Mouse (Mus musculus) fat pad, adult 2 months (tissue): ENCODE results near the gene Plekha8.

Experiments
- DNase-seq: peaks from one replicate; pipeline ENCODE4 v3.0.0-alpha.2; 2011; ENCODE audit warnings: low read depth, low spot score; ENCODE audit errors: extremely low read depth

The Plekha8 gene

GRCm38 (mm10) chr6:54641953-54642352, 47.0 kb downstream of the Plekha8 start:
- no peak for DNase-seq

- no peak for DNase-seq
These were observed 48.3 kb downstream of the Plekha8 start for GRCm38 (mm10) chr6:54643181-54643580.

DNA sequence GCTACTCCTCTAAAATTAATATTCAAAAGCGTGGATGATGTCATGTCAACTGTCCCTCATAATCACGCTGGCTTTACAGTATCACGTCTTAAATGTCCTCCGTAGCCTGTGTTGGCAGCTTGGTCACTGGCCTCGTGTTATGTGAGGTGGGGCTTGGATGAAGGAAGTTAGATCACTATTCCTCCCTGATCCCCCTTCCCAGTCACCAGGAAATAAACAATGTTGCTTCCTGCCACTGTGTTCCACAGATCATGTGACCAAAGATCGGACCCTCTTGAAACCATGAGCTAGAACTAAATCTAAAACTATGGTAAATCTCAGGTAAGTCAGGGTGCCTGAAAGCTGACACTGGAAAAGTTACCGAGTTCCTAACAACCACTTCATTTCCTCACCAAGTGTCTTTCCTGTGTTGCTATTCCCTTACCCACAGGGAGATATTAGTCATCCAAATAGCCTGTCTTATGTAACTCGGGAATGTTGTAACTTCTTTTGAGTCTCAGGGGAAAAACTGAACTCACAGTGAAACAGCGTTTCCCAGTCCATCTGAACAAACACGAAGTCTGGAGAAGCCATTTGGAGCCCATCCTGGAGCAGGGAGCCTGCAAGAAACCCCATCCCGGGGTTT, 60.7 kb downstream of the Plekha8 start:
- DNase-seq = peak; percentile 50

DNA sequence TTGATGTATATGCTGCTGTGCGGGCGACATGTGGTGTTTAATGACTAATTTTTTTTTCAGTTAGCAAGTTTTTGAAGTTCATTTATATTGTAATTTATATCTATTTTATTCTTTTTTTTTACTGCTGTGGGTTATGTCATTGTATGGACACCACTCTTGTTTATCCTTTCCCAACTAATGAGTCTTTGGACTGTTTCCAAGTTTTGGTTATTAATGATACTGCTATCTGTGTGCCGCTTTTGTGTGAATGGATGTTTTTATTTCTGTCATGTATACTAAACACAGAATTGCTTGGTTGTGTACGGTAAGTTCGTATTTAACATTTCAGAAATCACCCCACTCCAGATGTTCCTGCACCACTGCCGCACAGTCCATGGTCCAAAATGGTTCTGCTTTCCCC, 63.0 kb downstream of the Plekha8 start:
- no peak for DNase-seq

- no peak for DNase-seq
These were observed 75.0 kb downstream of the Plekha8 start for GRCm38 (mm10) chr6:54669868-54670267.

GRCm38 (mm10) chr6:54672901-54673300, 78.0 kb downstream of the Plekha8 start:
- no peak for DNase-seq

- no peak for DNase-seq
These were observed 84.8 kb downstream of the Plekha8 start for GRCm38 (mm10) chr6:54679686-54680085.

GRCm38 (mm10) chr6:54680891-54681745, 86.2 kb downstream of the Plekha8 start, which contains the start of gene Mturn:
Gene Mturn, plus strand, starts transcription at chr6:54681624.
- no peak for DNase-seq

- DNase-seq = no peak
These were observed 87.0 kb downstream of the Plekha8 start for GRCm38 (mm10) chr6:54681746-54682428.

DNA sequence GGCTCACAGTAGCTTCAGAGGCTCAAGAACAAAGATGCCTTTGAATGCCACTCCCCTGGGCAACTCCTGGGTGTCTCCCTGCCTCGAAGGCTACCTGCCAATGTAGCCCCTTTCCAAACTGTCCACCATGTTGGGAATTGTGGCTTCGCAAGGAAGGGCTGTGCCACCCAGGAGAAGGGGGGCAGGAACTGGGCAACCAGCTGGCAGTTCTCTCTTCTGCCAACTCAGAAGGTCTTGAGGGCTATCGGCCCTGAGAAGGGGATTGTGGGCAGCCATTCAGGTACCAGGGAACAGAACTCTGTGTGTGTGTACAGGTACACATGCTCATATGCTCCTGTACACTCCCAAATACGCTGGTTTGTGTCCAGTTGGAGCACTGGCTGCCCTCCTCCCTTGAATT, 89.2 kb downstream of the Plekha8 start:
- no peak for DNase-seq

GRCm38 (mm10) chr6:54685103-54685502, 90.2 kb downstream of the Plekha8 start:
- DNase-seq = no peak

DNA sequence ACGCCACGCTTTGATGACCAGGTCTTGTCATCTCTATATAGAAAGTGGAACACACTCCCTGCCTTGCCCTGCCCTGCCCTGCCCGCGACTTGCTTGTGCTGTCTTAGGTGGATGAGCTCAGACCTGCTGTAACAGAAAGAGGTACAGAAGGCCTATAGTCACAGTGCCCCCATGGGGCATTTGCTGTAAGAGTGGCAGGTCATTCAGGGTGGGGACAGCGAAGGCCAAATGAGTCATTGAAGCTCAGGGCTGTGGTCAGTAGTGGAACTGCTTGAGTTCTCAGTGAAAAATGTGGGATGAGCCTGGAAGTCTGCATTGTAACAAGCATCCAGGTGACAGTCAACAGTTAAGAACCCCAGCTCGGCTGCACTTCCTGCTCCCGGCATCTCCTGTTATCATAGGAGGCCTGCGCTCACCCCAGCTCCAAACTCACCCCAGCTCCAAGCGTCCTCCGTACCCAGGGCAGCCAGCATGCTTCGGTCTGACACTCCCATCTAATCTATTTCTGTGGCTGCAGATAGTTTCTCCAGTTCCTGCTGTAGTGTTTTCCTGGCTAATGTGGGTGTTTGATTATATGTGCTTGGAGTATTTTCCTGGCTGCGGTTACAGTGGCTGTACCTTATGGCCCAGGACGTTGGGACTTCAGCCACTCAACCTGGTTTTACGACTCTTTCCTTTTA, 90.9 kb downstream of the Plekha8 start:
- DNase-seq = no peak

- DNase-seq = no peak
These were observed 92.2 kb downstream of the Plekha8 start for GRCm38 (mm10) chr6:54686946-54687737.

- DNase-seq = no peak
These were observed 93.8 kb downstream of the Plekha8 start for GRCm38 (mm10) chr6:54688467-54689323.

GRCm38 (mm10) chr6:54689686-54690085, 94.8 kb downstream of the Plekha8 start:
- no peak for DNase-seq

DNA sequence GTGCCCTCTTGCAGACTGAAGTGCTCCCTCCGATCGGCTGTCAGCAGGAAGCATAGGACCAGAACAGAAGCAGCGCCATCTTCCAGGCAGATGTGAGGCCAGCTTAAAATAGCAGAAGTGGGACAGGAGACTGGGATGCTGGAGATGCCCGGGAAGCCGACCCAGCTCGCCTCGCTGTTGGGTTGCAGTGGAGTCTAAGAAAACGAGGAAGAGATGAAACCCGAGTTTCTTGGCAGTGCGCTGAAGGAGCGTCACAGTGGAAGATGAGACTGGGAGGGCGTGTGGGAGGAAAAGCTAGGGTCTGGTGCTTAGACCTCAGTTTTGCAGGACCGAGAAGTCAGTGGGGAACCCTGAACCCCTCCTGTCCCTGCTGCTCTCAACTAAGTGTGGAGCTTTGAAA, 95.9 kb downstream of the Plekha8 start:
- no peak for DNase-seq

DNA sequence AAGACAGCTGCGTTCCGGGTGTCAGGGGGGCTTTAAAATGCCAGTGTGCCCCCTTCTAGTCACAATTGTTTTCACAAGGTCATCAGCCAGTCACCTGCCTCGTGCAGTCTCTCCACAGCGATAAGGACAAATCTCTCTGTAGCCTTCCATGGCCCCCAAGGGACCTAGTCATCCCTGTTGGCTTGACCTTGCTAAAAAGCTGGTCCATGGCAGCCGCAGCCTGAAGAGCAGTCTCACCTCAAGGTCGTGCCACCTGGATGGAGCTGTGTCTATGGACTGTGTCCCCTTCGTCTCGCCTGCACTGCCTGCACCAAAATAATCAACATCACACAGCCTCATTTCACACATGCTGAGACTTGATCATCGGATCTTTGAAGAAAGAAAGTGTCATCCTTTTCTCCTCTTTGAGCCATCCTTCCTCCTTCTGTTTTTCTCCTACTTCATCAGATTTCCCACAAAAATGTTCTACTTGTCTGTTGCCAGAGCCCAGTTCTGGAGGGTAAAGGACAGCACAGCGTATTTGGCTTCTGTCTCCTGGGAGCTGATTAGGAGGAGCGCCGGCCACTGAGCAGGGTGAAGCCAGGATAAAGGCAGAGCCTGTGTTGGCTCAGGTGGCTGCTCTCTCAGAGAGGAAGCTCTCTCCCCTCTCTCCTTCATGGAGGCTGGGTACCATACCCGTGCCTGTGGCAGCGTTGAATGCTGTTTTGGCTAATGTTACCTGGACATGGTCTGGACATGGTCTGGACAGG, 96.6 kb downstream of the Plekha8 start:
- no peak for DNase-seq

GRCm38 (mm10) chr6:54692201-54692600, 97.3 kb downstream of the Plekha8 start:
- no peak for DNase-seq

GRCm38 (mm10) chr6:54693286-54693685, 98.4 kb downstream of the Plekha8 start:
- peak; percentile 63 for DNase-seq
